Mouse (Mus musculus) midbrain, postnatal 0 days (tissue): Measurements from ENCODE around the gene Rprd2. TPM values are rescaled to one million over a fixed set of nuclear protein-coding genes. Genes with fewer than 3 reads are reported as not detected.

ENCODE experiments used
- ATAC-seq: fragments of 200-750 bp; cut with Nextera tagmentation; 2 replicates; pipeline ENCODE4 v1.8.0; 2017; ENCODE audit warnings: moderate number of reproducible peaks, mild to moderate bottlenecking, moderate TSS enrichment, moderate library complexity; ENCODE audit not compliant: low FRiP score
- DNase-seq: peaks from one replicate; pipeline ENCODE4 v3.0.0-alpha.2; 2015; ENCODE audit warnings: low spot score
- H3K27ac ChIP-seq: fragments of 300-500 bp; sonication (generic); 2 replicates; pipeline ENCODE4 v1.5.1; 2014; ENCODE audit warnings: low read depth, mild to moderate bottlenecking, low read length, mixed read lengths
- H3K27me3 ChIP-seq: fragments of 300-500 bp; sonication (generic); 2 replicates; pipeline ENCODE4 v1.6.1; 2014; ENCODE audit warnings: low read length, control low read depth, mixed read lengths; ENCODE audit not compliant: insufficient read depth
- H3K36me3 ChIP-seq: fragments of 300-500 bp; sonication (generic); 2 replicates; pipeline ENCODE4 v1.6.1; 2014; ENCODE audit warnings: low read length, control low read depth, mixed read lengths; ENCODE audit not compliant: insufficient read depth
- H3K4me1 ChIP-seq: fragments of 300-500 bp; sonication (generic); 2 replicates; pipeline ENCODE4 v1.6.1; 2014; ENCODE audit warnings: mild to moderate bottlenecking, control low read depth, antibody characterized with exemption, low read length, mixed read lengths; ENCODE audit not compliant: insufficient read depth
- H3K4me2 ChIP-seq: fragments of 300-500 bp; sonication (generic); 2 replicates; pipeline ENCODE4 v1.6.1; 2014; ENCODE audit warnings: low read depth, mild to moderate bottlenecking, low read length, mixed read lengths; ENCODE audit not compliant: poor library complexity, severe bottlenecking
- H3K4me3 ChIP-seq: fragments of 300-500 bp; sonication (generic); 2 replicates; pipeline ENCODE4 v1.5.1; 2014; ENCODE audit warnings: low read depth, mild to moderate bottlenecking, low read length, moderate library complexity
- H3K9ac ChIP-seq: fragments of 300-500 bp; sonication (generic); replicated peaks from 2 replicates; pipeline ENCODE4 v1.6.1; 2014; ENCODE audit warnings: mild to moderate bottlenecking, low read length, moderate library complexity, mixed read lengths; ENCODE audit not compliant: poor library complexity, severe bottlenecking
- H3K9me3 ChIP-seq: fragments of 300-500 bp; sonication (generic); 2 replicates; pipeline ENCODE4 v1.6.1; 2016; ENCODE audit warnings: low read length, control low read depth
- CTCF ChIP-seq: IDR thresholded peaks from 2 replicates; pipeline ENCODE4 v1.5.1; 2016; ENCODE audit warnings: antibody characterized with exemption, mild to moderate bottlenecking
- WGBS: fragments of 180-500 bp; shearing (Covaris S2); extraction: QIAGEN DNeasy Blood & Tissue Kit; methylation state at CpG from one replicate; pipeline ENCODE4 v1.1.7; 2014; 5-methylcytosine and 5-hydroxymethylcytosine counted together
- polyA plus RNA-seq: library from polyadenylated mRNA; unstranded; fragments of >200 nt; fragmentation: Nextera tagmentation; extraction: Ambion mirVana; gene quantifications from 2 replicates; pipeline ENCODE4 v1.2.1, GENCODE M21; 2015
- total RNA-seq: library from RNA; depleted of rRNA; stranded (reverse); fragments of >200 nt; gene quantifications from 2 replicates; pipeline ENCODE4 v1.2.3, GENCODE M21; 2014

Rprd2 gene
- total and polyA plus RNA-seq, 2 experiments from 2014 or later: 23.6 to 28.8 TPM

DNA sequence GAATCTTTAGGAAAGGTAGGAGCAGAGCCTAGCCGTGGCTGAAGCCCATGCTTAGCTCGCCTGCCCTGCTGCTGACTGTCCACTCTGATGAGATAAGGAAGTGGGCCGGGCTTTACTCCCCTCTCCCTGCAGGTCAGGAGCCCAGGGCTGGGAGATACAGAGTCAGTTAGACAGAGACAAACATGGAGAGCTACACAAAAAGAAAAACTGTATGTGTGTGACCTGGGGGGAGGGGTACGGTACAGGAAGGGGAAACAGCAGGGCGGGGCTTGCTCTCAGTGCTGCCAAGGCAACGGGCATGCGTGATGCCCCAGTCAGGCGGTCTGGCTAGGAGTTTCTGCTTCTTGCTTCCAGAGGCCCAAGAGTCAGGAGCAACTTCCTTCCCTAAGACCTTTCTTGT, 78.3 kb downstream of the Rprd2 start:
- Histone ChIP-seq H3K4me3 (no peak overlapping the region), H3K9me3 (no peaks in the 10 kb centered on the region), H3K27ac (no peak overlapping the region), H3K27me3 (no peaks in the 10 kb centered on the region), H3K4me1 (no peaks in the 10 kb centered on the region), H3K9ac (no peak overlapping the region), H3K36me3 (peaks cover 70% of the 10 kb centered on the region), H3K4me2 (no peak overlapping the region)
- 84% methylated on average over 8 of the region's 8 CpGs for WGBS
- DNase-seq (no peak), ATAC-seq (no peak)
- TF ChIP-seq CTCF: no peak

- Histone ChIP-seq H3K27ac (no peak within 1 kb of the TSS), H3K9me3 (no peaks in the 10 kb centered on the region), H3K36me3 (peaks cover 61% of the 10 kb centered on the region), H3K27me3 (no peaks in the 10 kb centered on the region), H3K4me2 (no peak within 1 kb of the TSS), H3K4me3 (no peak within 1 kb of the TSS), H3K4me1 (no peaks in the 10 kb centered on the region), H3K9ac (0 out of 2 replicates have a peak within 1 kb of the TSS, but pooled peaks have one; percentile 5)
- ATAC-seq (no peak), DNase-seq (no peak)
- WGBS: 85% methylated on average over 7 of the region's 7 CpGs
- no peak for TF ChIP-seq CTCF
These were observed 79.1 kb downstream of the Rprd2 start, which contains the start of gene Ecm1 for GRCm38 (mm10) chr3:95739353-95740104. Gene Ecm1, minus strand, starts transcription at chr3:95739569.

DNA sequence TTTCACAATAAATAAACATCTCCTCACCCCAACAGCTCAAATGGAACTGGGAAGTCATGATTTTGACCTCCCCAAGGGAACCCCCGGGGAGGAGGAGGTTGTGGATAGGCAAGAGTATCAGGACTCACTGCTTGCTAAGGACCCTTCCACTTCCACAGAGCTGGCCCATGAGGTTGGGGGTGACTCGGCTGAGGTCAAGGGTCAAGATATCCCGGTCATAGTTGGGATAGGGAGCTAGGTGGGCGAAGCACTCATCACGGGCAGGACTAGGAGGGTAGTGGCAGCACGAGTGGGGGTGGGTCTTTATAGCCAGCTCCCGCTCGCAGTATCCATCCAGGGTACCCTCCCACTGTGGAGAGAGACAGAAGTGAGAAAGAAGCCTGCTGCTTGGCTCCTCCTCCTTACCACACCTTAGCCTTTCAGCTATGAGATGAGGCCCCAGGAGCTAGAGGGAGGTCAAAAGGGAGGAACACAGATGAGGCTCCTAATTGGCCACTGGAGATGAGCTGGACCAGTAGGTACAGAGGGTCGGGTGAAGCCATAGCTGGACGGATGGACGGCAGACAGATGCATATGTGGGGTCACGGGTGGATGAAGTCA, 83.5 kb downstream of the Rprd2 start:
- Histone ChIP-seq H3K4me3 (no peak overlapping the region), H3K9ac (no peak overlapping the region), H3K27me3 (no peaks in the 10 kb centered on the region), H3K36me3 (peaks cover 36% of the 10 kb centered on the region), H3K4me2 (no peak overlapping the region), H3K27ac (no peak overlapping the region), H3K4me1 (no peaks in the 10 kb centered on the region), H3K9me3 (no peaks in the 10 kb centered on the region)
- no peak for DNase-seq
- 92% methylated on average over 12 of the region's 12 CpGs for WGBS
- TF ChIP-seq CTCF: no peak
- ATAC-seq: no peak

- H3K9ac ChIP-seq: no peak overlapping the region
- no peak for TF ChIP-seq CTCF
- H3K27ac ChIP-seq: no peak overlapping the region
- no peak overlapping the region for H3K4me3 ChIP-seq
- WGBS: 80% methylated on average over 13 of the region's 13 CpGs
- H3K4me1 ChIP-seq: no peaks in the 10 kb centered on the region
- no peak for DNase-seq
- ATAC-seq: no peak
- no peaks in the 10 kb centered on the region for H3K9me3 ChIP-seq
- peaks cover 26% of the 10 kb centered on the region for H3K36me3 ChIP-seq
- no peak overlapping the region for H3K4me2 ChIP-seq
- H3K27me3 ChIP-seq: no peaks in the 10 kb centered on the region
These were observed 84.5 kb downstream of the Rprd2 start for GRCm38 (mm10) chr3:95734092-95734702.

DNA sequence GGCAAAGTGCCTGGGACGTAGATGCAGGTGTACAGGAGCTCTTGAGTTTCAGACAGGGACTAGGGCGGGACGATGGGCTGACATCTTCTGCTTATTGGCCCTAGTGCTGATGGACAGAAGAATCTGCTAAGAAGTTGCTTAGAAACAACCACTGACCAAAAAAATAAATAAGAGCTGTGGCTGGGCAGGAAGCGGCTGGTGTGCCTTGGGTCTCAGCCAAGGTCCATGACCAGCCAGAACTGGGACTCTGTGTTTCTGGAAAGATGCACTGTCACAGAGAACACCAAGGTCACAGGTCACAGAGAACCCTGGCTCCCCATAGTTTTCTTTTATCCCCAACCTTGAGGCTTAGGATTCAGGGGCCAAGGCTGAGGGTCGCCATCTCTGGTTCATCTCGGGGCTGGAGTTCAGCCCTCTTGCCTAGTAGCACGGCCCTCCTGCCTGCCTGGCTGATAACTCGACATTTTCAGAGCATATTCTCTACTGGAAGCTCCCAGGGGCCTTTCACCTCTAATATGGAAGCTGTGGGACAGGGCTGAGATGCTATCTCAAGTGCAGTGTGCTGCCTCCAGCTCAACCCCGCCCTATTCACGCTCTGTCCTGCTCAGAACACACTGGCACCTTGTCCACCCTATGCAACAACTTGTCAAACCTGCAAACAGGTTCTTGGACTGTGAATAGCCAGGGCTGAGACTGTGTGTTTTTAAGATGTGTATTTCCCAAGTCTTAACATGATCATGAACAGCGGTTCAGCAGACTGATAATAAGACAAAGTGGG, 85.7 kb downstream of the Rprd2 start:
- Histone ChIP-seq H3K4me2 (no peak overlapping the region), H3K27ac (no peak overlapping the region), H3K9ac (no peak overlapping the region), H3K36me3 (peaks cover 21% of the 10 kb centered on the region; the same call in 1 of the 2 replicates), H3K9me3 (no peaks in the 10 kb centered on the region), H3K27me3 (no peaks in the 10 kb centered on the region), H3K4me1 (no peaks in the 10 kb centered on the region), H3K4me3 (no peak overlapping the region)
- TF ChIP-seq CTCF: no peak
- 79% methylated on average over 11 of the region's 11 CpGs for WGBS
- ATAC-seq (no peak), DNase-seq (peak; percentile 31)
